Mouse (Mus musculus) heart, postnatal 0 days (tissue): ENCODE data around the gene Cyp21a1.
"Not testable (repeated sequence)": the region's sequence is repeated elsewhere in the genome, so short reads cannot be mapped to it uniquely, and the experiment has no call there.

Experiments
- CTCF ChIP-seq: IDR thresholded peaks from 2 replicates; pipeline ENCODE4 v1.5.1; 2016; ENCODE audit warnings: antibody characterized with exemption, control low read depth, low read depth
- EP300 ChIP-seq: IDR thresholded peaks from 2 replicates; pipeline ENCODE4 v1.6.1; 2016; ENCODE audit warnings: antibody characterized with exemption, low read depth

DNA sequence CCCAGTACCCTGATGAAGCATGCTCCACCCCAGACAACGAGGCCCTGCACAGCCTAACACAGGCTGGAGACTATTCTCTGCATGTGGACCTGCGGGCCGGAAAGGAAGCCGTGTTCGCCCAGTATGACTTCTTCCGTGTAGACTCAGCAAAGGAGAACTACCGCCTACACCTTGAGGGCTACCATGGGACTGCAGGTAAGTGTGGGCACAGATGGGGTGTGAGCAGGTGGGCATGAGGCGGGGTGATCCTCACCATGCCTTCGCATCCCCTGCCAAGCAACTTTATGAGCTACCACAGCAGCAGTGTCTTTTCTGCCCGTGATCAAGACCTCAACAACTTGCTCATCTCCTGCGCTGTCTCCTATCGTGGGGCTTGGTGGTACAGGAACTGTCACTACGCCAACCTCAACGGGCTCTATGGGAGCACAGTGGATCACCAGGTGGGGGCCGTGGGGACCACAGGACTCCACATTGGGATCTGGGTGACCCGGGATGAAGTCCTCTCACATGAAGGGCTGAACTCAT, 3.5 kb downstream of the Cyp21a1 start:
- not testable (repeated sequence) for TF ChIP-seq EP300, CTCF
